ENCODE assay signal across 21 mouse cellular contexts in the genomic region with DNA sequence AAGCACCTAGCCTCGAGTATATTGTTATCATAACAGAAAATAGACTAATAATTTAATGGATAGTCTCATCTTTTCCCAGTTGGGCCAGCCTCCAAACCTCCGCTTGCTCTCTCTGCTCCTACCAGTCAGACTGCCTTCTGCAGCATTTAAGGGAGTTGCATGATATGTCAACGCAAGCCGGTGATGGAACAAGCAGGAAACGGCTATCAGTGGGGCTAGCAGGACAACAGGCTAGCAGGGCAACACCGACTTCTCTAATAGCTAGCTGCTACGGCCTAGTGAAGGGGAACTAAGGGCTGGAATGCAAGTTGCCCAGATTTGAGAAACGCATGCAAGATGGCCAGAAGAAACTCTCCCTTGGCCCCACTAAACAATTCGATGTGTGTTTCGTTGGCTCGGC. TPM values are rescaled to one million over a fixed set of nuclear protein-coding genes. Genes with fewer than 3 reads are reported as not detected.
A peak's percentile ranks its signal among the peaks of the same experiment; 100 is the strongest.
DNase-seq lines count a peak whose midpoint lies in the region; ATAC-seq and TF ChIP-seq lines count a peak whose summit lies in the region.
"Had no signal": no experiment of that assay in that cellular context is flagged by ENCODE, and none has a peak within 500 bp of the region (broad histone marks: within the 10 kb centered on the region; RNA-seq: fewer than 3 reads in every experiment).

No protein-coding gene starts in this region.

- DNase-seq in gastrocnemius, adult 2 months: no peak
- no peak for DNase-seq in gastrocnemius, adult 18-20 months (ENCODE audit: low spot score)
- DNase-seq in heart, adult 11 months: peak; percentile 91
- peak; percentile 21 for DNase-seq in heart, postnatal 4 days
- DNase-seq in heart, adult 9 months (ENCODE audit: low spot score in 2 of 2): no peak
- DNase-seq: adrenal gland, adult 2 months; adrenal gland, adult 8-10 months; adrenal gland, postnatal 10 days; adrenal gland, postnatal 14 days; adrenal gland, postnatal 25 days; adrenal gland, postnatal 36 days; B cell, adult 2 months; cerebellum, adult 11 months; cerebellum, adult 11-12 months; cerebellum, adult 18-20 months had no signal

- intact Hi-C loops in gastrocnemius, adult 2 months (cut with DNase I): no loop called here

- peaks cover 21% of the 10 kb centered on the region for H3K27me3 ChIP-seq in heart, embryonic 11.5 days (ENCODE audit: control insufficient read depth, insufficient read depth, low read length)
- H3K27me3 ChIP-seq: Patski had no signal

- WGBS in heart, embryonic 11.5 days (ENCODE audit: insufficient replicate concordance): 47% methylated on average over 11 of the region's 11 CpGs

- no peak for ATAC-seq in heart, embryonic 11.5 days (replicated peaks; ENCODE audit: insufficient number of reproducible peaks, low FRiP score, low TSS enrichment)
- ATAC-seq: activated CD4-positive, CD25-positive, alpha-beta regulatory T cell, adult 4 months; CD4-positive, CD25-positive, alpha-beta regulatory T cell, adult 4 months; Patski had no signal

- no peak overlapping the region for H3K9ac ChIP-seq in heart, embryonic 11.5 days (ENCODE audit: low read depth, low read length)

- no peak for TF ChIP-seq CTCF in gastrocnemius, adult 2 months (IDR thresholded peaks at IDR 0.05)

- H3K4me2 ChIP-seq in heart, embryonic 11.5 days: no peak overlapping the region

- no peaks in the 10 kb centered on the region for H3K9me3 ChIP-seq in heart, embryonic 11.5 days (replicated peaks; ENCODE audit: control insufficient read depth, low read length)
- H3K9me3 ChIP-seq: G1E had no signal

- H3K4me3 ChIP-seq in gastrocnemius, adult 2 months: no peak overlapping the region
- H3K4me3 ChIP-seq in heart, embryonic 11.5 days (ENCODE audit: low read depth, low read length): no peak overlapping the region

- H3K4me1 ChIP-seq in heart, embryonic 11.5 days (ENCODE audit: control insufficient read depth, insufficient read depth, low read length): peaks cover 29% of the 10 kb centered on the region

- H3K36me3 ChIP-seq in heart, embryonic 11.5 days (ENCODE audit: control insufficient read depth, insufficient read depth, low read length): no peaks in the 10 kb centered on the region
- H3K36me3 ChIP-seq: G1E had no signal

- peak overlapping the region; percentile 35; the same call in 1 of the 2 replicates for H3K27ac ChIP-seq in gastrocnemius, adult 2 months
- H3K27ac ChIP-seq in heart, embryonic 11.5 days (ENCODE audit: low read depth, low read length): no peak overlapping the region

RNA-seq across cellular contexts. Expression of a gene that starts 20.6 kb away (rescaled TPM):
- total RNA-seq in gastrocnemius, adult 2 months (2021): 10 to 100 TPM; 13.4 to 14.5 TPM
- 10 to 100 TPM; 14.2 to 17.0 TPM for total RNA-seq in gastrocnemius, adult 18-20 months (2021)
- polyA plus RNA-seq in heart, embryonic 11.5 days (2014; fragmentation: Nextera tagmentation; extraction: Ambion mirVana): 0.99 and 1.0 TPM in 2 replicates
- 1 to 10 TPM; 2.7 to 2.9 TPM for total RNA-seq in heart, postnatal 4 days (2021)
- total RNA-seq: MEL had no signal
- polyA plus RNA-seq: activated CD4-positive, CD25-positive, alpha-beta regulatory T cell, adult 4 months; CD4-positive, CD25-positive, alpha-beta regulatory T cell, adult 4 months; G1E had no signal

Comparison
In these comparisons a context has a peak if more than half of its experiments do, and no peak if none do; other contexts are left out.
1. DNase-seq: peak in heart, adult 11 months (single experiment) and heart, postnatal 4 days (single experiment); none in gastrocnemius, adult 2 months (single experiment), gastrocnemius, adult 18-20 months (single experiment) and heart, adult 9 months (0 of 2).